Mouse (Mus musculus) ovary, adult 18-20 months (tissue): ENCODE measurements around the gene Sdhaf3.
A peak's percentile ranks its signal among the peaks of the same experiment; 100 is the strongest.
"Not testable (repeated sequence)": the region's sequence is repeated elsewhere in the genome, so short reads cannot be mapped to it uniquely, and the experiment has no call there.

ENCODE experiments used
- DNase-seq: peaks from one replicate; pipeline ENCODE4 v3.0.0; 2022; ENCODE audit warnings: low spot score, mixed read lengths

The Sdhaf3 gene

DNA sequence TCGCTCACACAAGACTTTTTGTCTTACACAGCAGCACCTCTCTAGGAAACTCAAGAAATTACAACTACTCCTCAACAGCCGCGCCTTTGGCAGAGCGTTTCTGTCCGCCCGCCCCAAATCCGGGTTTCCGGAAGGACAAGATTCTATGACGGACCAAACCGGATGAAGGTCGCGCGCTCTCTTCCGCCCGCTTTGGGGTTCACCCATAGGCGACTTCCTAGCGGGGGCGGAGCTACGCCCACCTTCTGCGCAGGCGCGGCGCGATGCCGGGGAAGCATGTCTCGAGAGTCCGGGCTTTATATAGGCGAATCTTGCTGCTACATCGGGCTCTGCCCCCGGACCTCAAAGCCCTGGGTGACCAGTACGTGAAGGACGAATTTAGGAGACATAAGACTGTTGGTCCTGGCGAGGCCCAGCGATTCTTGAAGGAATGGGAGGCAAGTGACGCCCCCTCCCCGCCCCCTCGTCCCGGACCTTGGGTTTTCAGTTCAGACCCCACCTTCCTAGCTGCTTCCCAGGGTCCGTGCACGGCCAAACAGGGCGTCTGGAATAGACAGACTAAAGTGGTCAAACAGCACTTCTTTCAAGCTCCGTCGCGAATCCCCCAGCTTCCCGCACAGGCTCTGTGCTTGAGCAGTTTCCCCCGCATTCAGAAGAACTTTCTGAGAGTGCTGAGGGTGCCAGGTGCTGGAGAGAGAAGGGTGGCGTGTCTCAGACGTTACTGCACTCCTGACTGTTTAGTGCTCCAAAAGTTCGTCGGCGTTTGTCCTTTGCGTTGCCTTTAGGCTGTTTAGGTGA is at the start of gene Sdhaf3:
Sdhaf3 (plus strand) TSS at position 241 of the 798 bp plus-strand sequence.
- peak; percentile 94 for DNase-seq

GRCm38 (mm10) chr6:6909586-6909985 is 46.2 kb upstream of the Sdhaf3 start:
- peak; percentile 52 for DNase-seq

DNA sequence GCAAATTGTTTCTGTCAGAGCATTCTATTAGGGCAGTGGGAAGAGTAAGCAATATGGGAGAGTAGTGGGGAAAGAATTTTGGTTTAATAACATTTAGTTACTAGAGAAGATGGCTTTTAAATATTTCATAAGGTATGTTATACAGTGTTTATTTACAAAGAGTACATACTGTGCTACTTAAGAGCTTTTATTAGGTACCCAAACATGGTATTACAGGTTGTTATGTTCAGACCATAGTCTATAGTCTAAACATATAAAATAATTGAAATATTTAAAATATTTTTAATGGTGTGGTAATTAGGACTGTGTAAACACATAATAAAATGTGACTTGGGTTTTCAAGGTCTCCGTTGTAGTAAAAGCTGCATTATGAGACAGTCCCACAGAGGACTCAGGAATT is 41.5 kb upstream of the Sdhaf3 start:
- DNase-seq = no peak

- no peak for DNase-seq
Measured at GRCm38 (mm10) chr6:6914849-6915525, 40.8 kb upstream of the Sdhaf3 start.

DNA sequence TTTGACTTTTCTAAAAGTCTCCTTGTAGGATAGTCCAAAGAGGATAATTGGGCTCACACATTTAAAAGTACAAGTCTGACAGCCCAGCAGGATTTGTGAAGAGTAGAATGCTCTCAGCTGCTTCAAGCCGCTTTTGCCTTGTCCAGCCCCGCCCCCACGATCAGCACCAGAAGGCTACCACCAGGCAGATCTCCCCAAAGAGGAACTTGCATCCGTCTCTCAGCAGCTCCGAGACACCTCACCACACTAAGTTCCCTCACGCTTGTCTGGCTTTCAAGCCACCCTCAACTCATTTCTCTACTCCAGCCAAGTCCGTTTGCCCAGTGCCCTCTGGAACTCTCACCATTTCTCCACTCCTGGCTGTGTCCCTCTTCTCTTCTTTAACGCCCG is 40.3 kb upstream of the Sdhaf3 start:
- DNase-seq = no peak

DNA sequence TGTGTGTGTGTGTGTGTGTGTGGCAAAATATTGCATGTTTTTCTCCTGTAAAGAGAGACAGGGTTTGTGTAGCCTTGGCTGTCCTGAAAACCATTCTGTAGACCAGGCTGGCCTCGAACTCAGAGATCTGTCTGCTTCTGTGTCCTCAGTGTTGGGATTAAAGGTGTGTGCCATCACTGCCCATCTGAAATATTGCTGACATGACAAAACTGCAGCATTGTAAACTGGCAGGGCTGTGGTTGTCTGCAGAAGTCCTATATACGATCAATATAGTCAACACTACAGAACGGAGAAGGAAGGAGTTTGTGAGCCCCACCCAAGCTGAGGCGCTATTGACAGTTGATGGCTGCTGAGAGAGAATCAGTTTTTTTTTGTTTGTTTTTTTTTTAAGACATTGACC is 38.5 kb upstream of the Sdhaf3 start:
- no peak for DNase-seq

GRCm38 (mm10) chr6:6925264-6925663 is 30.5 kb upstream of the Sdhaf3 start:
- no peak for DNase-seq

- DNase-seq = no peak
Measured at GRCm38 (mm10) chr6:6930831-6931230, 25.0 kb upstream of the Sdhaf3 start.

- no peak for DNase-seq
Measured at GRCm38 (mm10) chr6:6931507-6931906, 24.3 kb upstream of the Sdhaf3 start.

DNA sequence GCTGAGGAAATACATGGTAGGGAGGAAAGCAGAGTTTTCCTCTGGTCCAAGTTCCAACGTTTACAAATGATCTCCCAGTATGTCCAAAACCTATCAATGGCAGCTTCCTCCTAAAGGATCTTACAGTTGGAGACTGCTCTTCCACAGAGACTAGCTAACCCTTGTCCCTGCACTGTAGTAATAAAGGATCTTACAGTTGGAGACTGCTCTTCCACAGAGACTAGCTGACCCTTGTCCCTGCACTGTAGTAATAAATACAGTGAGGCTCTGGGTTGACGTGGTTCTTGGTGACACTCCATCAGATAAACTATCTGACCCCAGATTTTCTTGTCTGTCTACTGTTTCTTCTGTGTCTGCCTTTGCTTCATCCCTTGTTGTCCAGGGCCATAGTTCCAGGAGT is 15.0 kb upstream of the Sdhaf3 start:
- no peak for DNase-seq

DNA sequence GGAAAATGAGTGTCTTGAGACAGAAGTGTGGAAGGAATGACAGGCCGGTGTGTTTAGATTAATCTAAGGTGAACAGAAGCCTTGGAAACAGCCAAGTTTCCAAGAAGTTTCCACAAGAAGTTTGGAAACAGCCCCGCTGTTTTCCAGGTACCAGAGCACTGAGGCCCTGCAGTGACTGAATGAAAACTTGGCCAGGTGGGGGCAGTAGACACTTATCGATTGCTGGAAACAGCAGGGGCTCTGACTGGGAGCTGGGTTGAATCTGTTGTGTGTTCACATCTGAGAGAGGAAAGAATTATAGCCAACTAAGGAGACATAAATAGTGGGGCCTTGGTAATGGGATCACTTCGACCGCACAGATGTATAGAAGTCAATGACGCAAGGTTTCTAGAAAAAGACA is 13.0 kb upstream of the Sdhaf3 start:
- DNase-seq = no peak

DNA sequence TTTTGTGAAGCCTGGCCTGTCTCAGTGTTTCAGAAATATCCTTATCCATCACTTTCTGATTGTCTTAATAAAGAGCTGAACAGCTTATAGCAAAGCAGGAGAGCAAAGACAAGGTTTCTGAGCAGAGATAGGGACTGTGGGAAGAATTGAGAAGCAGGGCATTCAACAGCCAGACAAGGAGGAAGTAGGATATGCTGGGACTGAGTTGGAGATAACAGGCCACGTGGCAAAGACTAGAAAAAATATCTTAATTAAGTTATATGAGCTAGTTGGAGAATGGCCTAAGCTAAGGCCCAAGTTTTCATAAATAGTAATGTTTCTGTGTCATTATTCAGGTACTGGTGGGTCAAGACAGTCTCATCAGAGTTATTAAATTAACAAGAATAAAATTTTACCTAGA is 8.2 kb upstream of the Sdhaf3 start:
- no peak for DNase-seq

DNA sequence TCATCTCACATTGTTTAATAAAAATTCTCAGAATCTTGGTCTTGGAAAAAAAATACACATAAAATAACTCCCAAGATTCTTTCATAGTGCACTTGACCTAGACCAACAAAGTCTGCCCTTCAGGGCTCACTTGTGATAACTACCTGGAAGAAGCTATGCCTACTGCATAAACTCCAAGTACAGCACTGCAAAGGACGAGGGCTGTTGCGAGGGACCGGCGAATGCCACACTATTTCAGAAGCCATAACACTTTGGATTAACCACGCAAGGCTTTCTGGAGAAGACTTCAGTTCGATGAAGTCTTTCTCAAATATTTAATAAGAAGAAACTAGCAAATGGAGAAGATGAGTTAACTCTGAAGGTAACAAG is 425 bp upstream of the Sdhaf3 start:
- DNase-seq = no peak

DNA sequence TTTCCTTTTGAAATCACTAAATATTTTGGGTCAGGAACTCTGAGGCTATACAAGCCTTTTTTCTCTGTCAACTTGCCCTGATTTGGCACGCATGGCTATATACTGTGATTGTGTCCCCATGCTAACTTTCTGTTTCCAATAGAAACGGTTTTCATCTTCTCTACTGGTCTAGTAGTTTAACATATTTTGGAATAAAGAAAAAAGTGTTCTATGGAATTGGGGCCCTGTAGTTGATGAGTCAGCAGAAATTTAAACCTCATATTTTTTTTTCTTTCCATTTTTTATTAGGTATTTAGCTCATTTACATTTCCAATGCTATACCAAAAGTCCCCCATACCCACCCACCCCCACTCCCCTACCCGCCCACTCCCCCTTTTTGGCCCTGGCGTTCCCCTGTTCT is 3.4 kb downstream of the Sdhaf3 start:
- not testable (repeated sequence) for DNase-seq

GRCm38 (mm10) chr6:6997226-6997946 is 41.6 kb downstream of the Sdhaf3 start:
- DNase-seq = no peak

DNA sequence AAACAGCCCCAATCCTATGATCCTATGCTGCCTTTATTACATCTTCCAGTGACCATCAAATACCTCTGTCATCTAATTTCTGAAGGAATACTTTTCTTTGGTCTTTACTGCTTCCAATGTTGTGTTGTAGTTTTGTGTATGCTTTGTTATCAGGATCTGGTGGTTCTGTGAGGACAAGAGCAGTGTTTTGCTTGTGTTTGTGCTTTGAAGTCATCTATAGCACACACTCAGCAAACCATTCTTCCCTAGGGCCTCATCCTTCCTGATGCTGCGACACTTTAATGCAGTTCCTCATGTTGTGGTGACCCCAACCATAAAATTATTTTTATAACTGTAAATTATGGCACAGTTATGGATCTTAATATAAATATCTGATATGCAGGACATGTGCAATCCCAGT is 42.2 kb downstream of the Sdhaf3 start:
- DNase-seq = no peak

DNA sequence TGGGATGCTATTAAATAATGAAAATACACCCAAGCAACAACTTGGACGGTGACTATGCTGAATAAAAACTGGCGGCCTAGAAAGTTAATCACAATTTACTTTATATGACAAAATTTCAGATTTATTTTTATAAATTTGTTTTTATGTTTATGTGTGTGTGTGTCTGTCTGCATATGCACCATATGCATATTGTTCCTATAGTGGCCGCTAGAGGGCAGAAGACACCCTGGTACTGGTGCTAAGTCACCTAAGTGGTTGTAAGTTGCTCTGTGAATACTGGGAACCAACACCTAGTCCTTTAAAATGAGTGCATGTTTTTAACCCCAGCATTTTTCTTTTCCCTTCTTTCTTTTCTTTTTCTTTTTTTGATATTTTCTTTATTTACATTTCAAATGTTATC is 43.2 kb downstream of the Sdhaf3 start:
- no peak for DNase-seq

DNA sequence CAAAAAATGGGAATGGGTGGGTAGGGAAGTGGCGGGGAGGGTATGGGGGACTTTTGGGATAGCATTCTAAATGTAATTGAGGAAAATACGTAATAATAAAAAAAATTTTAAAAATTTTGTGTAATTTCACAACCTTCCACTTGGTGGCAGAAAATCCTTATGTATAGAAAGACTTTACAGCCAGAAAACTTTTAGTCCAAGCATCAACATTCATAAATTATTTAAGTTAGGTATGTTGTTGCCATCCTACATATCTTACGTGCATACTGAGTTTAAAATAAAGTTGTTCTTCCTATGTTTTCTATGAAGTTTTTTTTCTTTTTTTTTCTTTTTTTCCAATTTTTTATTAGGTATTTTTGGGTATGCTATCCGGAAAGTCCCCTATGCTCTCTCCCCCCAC is 47.3 kb downstream of the Sdhaf3 start:
- no peak for DNase-seq

DNA sequence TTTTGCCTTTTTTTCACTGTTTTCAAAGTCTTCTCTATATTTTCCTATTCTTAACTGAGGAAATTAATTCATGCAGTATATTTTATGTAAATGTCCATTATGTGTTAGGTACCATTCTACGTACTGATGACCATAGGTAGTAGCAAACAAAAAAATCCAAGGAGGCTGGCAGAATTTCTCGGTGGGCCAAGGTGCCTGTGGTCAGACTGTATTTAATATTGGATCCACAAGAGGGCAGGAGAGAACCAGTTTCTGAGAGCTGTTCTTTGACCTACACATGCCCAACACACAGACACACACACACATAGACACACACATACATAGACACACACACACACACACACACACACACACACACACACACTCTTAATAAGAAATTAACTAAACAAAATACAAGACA is 48.2 kb downstream of the Sdhaf3 start:
- DNase-seq = no peak

DNA sequence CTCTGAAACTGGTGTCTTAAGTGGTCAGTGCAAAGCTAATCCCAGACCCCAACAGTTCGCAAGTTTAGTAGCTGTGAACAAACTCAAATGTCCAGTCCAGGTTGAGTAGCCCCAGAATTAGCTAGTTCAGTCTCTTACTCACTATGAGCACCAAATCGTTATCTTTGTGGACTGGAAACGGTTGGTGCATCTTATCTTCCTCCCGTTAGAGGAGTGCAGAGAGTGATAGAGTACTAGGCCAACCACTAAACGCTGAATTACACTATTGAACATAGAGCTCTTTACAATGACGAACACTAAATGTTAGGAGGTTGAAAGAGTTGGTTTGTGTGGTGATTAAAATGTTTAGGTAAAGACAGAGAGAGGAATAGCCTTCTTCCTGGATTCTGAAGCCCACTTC is 82.3 kb downstream of the Sdhaf3 start:
- no peak for DNase-seq

GRCm38 (mm10) chr6:7038835-7039234 is 83.0 kb downstream of the Sdhaf3 start:
- DNase-seq = no peak

GRCm38 (mm10) chr6:7041912-7042311 is 86.1 kb downstream of the Sdhaf3 start:
- DNase-seq = no peak

DNA sequence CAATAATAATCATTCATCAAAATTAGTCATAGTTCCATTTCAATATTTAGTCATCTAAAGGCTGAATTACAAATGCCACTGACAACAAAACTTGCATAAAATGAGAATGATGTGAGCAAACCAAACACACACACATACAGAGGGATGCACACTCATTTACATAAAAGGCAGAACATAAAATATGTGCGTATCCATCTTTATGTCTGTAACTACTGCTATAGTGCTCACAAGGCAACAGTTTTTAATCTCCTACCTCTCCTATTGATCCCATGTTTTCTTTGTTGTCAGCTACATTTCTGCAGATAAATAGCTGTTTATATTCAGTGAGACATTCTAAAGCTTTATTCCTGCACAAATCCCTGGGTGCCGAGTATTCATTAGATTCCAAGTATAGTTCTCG is 107.0 kb downstream of the Sdhaf3 start:
- no peak for DNase-seq
